Mouse (Mus musculus) kidney, adult 9 months (tissue): Measurements from ENCODE around the gene Grm6.

ENCODE experiments used
- DNase-seq: peaks from one replicate; pipeline ENCODE4 v3.0.0; 2022

The Grm6 gene

DNA sequence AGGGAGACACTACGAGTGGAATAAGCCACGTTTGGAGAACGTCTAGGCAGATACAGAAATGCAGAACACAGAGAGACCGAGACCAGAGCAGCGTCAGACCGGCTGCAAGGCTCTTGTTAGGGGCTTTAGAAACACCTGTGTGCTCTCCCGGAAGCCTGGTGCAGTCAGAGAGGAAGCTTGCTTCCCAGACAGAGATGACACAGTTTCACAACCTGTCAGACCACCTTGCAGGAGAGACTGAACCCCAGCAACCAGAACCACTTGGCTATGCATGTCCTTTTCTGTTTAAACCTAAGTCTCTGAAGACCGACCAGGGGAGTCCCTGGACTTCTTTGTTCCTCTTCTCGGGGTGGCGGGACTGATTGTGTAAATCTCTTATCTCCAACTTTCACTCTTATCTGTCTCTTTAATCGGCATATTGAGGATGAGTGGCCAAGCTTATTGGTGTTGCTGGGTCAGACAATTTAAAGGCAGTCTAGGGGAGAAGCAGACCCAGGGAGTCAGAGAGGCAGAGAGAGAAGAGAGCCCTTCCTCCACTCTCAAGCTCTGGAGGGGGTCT lies at the start of gene Grm6:
Grm6 (plus strand) TSS at position 509 of the 559 bp plus-strand sequence.
- no peak for DNase-seq

DNA sequence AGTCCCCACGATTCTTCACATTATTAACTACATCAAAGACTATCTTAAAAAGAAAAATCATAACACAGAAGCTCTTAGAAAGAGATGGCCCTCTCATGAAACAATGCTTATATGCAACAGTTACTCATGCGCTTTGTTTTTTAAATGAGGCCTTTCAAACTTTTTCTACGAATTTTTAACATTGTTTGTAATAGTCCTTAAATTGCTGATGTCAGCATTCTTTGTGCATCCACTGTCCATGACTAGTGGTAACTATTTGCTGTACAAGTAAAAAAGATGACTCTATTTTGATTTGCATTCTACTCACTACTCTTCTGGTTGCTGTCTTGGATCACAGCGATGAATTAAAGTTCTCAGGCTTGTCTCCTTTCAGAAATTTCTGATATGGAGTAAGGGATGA lies 36.3 kb upstream of the Grm6 start:
- DNase-seq = no peak

DNA sequence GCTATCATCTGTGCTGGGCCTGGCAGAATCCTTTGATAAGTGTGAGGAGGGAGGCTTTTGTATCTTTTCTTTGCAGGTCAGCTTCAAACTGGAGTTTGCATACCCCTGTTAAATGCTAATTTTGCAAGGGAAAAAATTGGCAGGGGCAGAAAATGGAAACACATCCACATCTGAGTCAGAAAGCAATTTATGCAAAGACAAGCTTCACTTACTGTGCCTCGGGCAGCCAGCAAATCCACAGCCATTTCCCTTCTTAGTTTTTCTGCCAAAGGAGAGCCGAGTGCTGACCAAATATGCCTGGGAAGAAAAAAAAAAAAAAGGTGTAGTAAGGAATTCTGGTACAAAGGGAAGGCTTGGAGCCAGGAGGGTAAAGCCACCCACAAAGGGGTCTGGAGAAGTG lies 24.3 kb upstream of the Grm6 start:
- peak; percentile 25 for DNase-seq

DNA sequence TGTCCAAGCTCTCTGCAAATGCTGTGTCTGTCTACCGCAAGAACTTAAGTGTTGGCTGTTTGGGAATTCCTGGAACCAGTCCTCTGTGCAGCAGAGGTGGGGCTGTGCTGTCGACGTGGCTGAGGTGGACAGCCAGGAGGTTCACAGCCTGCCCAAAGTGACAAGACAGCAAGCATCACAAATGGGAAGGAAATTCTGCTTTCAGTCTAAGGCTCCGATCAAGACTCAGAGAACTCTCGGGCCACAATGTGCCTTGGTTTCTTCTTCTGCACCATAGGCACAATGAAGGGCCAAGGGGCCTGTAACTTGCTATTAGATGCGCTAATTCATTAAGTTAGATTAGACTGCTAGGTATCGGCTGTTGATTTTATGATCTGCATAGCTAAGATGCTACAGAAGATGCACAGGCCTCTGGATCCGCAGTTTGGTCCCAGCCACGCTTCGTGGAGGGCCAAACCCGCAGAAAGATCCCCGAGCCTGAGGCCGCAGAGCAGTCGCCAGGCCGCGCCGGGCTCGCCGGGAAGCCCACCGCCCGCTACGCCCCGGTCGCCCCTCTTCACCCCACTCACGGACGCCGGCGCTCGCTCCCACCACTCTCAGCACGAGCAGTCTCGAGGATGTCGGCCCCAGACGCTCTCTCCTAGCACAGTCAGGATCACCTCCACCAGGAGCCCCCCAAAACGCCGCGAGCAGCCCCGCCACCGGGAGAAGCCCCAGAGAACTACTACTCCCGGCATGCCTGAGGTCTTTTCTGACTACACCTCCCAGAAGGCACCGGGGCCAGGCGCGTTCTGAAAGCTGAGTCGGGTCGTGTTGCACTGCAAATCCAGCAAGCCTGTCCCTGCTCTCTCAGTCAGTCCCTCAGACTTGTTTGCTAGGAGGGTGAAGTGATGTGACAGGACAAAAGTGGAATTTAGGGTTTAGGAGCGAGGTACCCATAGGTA lies 23.2 kb upstream of the Grm6 start, which contains the start of gene Zfp354c:
Zfp354c (minus strand) TSS at position 715 of the 944 bp plus-strand sequence.
- DNase-seq = peak; percentile 85

DNA sequence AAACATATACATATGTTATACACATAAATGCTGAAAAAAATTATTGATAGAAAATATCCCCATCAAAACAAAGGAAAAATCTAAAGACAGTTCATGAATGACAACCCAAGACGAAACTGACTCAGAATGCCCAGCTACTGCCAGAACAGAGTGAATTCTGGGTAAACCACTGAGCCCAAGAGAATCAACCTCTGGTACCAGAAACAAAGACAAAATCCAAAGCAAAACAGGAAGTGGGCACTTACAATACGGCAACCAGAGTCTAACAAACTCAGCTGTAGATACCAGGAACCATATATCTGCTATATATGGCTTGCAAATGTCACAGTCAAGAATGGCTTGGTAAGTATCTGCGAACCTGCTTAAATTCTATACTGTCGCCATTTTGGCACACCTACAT lies 14.8 kb upstream of the Grm6 start:
- no peak for DNase-seq

DNA sequence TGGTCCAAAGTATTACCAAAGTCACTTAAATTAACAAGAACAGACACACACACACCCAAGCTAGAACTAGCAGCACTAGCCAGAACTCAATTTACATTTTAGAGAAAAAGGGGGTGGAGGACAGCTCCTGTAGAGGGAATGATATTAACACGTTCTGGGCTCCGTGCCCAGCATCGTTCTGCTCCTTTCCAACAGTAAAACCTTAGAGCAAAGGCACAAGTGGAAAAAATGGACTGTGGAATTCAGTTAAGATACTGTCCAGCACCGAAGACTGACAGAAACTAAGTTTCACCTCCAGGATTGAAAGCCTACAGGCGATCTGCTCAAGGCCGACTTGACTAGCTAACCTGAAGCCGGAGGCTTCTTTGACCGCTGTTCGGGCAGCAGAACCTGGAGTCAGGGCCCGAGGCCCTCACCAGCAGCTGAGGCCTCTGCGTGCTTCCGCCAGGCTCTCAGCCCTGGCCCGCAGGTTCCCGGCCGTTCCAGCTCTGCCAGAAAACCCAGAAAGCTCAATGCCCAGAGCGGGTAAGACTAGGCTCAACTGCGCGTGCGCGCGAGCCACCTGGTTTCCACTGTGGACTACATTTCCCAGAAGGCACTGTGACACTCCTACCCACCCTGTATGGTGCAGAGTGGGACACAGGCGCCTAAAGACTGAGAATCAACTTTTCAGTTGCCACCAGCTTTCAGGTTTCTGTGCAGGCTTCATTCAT lies 9.3 kb upstream of the Grm6 start, which contains the start of gene Zfp879:
Zfp879 (minus strand) TSS at position 530 of the 713 bp plus-strand sequence.
- peak; percentile 97 for DNase-seq

DNA sequence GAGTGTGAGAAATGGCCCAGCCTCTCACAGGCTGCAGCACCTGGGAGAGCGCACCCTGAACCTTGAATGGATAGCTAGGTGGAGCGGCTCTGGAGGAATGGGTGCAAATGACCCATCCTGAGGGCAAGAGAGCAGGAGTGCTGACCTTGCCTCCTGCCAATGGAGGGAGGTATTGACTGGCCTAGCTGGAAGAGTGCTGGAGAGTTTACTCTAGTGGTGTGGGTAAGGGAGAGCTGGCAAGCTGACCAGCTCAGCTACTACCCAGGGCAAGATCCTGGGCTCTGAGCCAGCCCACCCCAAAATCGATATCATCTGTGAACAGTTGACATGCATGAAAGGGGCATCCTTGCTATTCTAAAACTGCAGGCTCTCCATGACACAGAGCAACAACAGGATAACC lies 4.5 kb upstream of the Grm6 start:
- no peak for DNase-seq

DNA sequence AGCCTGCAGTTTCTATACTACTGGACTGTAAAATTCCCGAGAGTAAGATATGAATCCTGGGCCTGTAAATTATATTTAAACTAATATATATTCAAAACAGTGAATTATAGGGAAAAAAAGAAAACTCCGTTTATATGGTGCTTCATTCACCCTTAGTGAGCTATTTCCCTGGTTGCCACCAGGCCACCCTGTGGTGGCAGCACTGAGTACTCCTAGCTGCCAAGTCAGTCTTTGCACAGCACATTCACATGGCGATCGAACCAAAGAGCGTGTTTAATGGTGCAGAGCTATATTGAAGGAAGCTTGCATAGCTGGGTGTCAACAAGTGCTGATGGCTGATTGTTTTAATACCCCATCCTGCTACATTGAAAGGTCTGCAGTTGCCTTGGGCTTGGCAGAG lies 3.4 kb upstream of the Grm6 start:
- no peak for DNase-seq

DNA sequence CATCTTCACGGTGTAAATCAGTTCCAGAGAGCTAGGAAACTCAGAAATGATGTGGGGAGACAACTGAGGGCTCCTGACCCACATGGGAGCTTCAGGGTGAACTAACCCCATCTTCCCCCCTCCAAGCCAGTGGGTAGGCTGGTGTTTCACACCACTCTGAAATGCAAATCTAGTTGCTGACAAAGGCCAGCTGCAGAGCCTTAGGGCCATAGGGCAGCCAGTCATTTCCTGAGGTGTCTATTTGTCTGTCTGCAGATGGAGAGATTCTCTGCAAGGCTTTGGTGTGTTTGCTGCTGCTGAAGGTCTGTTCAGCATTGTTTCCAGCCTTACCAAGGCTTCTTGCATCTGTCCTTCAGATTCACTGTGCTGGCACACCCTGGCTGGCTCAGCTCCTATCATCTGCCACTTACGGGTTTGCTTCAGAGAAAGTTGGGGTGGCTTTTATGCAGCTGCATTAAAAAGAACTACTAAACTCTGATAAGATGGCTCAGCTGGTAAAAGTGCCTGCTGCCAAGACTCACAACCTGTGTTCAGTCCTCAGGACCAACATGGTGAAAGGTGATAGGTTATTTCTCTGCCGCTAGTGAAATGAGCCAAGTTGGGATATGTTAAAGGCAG lies 1.9 kb upstream of the Grm6 start:
- no peak for DNase-seq

DNA sequence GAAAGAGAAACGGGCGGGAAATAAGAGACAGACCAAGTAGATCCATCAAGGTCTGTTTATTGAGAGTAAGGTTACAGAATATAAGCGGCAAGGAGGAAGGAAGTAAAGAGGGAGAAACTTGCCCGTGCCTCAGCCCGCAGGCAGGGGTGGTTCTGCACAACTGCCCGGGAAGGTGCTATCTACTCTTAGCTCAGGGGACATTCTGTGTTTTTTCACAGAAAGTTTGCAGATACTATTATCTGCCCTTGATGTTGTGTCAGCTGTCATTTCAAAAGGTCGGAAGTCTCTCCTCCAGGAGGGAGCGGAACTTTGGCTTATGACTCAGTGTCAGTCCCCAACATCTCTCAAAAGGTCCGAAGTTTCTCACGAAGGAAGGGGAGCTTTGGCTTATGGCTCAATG lies 1.2 kb upstream of the Grm6 start:
- DNase-seq = no peak

DNA sequence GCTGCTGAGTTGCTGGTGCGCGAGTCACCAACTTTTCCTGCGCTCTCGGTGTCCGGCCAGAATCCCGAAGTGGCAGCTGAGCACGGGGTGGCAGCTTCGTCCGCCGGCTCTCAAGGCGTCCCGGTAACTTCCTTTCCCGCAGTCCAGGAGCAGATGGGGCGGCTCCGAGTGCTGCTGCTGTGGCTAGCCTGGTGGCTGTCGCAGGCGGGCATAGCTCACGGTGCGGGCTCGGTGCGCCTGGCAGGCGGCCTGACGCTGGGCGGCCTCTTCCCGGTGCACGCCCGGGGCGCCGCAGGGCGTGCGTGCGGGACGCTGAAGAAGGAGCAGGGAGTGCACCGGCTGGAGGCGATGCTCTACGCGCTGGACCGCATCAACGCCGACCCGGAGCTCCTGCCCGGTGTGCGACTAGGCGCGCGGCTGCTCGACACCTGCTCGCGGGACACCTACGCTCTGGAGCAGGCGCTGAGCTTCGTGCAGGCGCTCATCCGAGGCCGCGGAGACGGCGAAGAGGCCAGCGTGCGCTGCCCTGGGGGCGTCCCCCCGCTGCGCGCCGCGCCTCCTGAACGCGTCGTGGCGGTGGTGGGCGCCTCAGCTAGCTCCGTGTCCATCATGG lies 610 bp downstream of the Grm6 start:
- no peak for DNase-seq

DNA sequence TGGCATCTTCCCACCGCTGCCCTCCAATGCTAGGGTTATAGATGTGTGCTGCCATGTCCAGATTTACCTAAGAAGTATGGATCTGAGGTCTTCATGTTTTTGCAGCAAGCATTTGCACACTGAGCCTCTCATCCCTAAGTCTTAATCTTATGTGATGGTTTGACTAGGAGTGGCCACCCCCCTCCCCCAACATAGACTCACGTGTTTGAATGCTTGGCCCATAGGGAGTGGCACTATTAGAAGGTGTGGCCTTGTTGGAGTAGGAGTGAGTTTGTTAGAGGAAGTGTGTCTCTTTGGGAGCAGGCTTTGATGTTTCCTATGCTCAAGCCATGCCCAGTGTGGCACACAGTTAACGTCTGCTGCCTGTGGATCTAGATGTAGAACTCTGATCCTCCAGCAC lies 28.2 kb downstream of the Grm6 start:
- DNase-seq = no peak

DNA sequence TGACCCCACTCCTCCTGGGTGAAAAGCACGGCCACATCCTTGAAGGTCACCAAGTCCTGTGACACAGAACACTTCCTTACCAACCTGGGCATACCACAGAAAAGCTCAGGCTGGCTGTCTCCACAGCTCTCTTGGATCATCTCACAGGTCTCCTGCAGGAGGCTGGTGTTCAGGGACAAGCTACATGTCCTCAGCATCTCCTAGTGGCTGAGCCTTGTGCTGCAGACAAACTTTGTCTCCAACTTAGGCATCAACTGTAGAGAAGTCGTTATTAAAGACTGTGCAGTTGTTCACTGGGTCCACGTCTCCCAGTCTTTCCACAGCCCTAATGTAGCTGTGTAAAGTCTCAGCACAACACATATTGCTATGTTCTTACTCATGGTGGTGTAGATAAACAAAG lies 33.3 kb downstream of the Grm6 start:
- DNase-seq = no peak

DNA sequence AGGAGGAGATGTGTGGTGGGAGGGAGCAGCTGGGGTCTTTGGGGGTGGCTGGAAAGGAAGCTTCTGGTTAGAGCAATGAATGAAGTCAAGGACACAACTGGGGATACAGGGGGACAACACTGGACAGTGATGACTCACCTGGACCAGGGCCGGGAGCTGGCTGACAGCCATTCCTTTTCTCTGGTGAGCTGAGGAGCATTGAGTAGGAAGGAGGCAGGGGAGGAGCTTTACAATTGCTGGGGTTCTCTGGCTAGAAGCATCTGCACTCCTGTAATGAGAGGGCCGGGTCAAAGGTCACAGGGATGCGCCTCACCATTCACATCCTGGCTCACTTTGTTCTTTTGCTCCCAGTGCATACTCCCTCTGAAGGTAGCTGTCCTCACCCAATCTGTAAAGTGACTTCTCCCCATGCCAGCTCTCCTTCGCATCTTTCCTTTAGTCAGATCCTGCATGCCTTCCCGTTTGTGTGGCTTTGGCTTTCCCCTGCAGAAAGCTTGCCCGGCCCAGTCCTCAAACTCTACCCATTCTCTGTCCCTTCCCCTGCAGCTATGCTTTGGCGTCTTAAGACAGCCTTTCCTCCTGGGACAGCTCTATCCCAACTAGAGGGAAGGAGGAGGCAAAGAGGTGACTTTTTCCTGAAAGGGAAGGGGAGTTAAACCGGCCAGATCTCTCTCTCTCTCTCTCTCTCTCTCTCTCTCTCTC lies 35.9 kb downstream of the Grm6 start:
- peak; percentile 7 for DNase-seq

DNA sequence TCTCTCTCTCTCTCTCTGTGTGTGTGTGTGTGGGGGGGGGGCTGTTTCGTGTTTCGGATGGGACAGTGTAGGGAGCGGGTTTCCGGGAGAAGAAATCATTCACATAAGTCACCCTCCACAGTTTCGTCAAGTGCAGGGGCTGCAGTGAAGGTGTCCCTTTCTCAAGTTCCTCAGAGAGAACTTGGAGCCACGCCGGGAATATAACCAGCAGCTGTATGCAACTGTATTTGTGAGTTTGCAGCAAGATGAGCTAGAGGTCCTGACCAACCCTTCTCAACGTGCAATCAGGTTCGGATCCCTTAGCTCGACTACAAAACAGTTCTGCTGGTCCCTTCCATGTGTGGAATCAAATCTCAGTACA lies 36.4 kb downstream of the Grm6 start:
- no peak for DNase-seq

DNA sequence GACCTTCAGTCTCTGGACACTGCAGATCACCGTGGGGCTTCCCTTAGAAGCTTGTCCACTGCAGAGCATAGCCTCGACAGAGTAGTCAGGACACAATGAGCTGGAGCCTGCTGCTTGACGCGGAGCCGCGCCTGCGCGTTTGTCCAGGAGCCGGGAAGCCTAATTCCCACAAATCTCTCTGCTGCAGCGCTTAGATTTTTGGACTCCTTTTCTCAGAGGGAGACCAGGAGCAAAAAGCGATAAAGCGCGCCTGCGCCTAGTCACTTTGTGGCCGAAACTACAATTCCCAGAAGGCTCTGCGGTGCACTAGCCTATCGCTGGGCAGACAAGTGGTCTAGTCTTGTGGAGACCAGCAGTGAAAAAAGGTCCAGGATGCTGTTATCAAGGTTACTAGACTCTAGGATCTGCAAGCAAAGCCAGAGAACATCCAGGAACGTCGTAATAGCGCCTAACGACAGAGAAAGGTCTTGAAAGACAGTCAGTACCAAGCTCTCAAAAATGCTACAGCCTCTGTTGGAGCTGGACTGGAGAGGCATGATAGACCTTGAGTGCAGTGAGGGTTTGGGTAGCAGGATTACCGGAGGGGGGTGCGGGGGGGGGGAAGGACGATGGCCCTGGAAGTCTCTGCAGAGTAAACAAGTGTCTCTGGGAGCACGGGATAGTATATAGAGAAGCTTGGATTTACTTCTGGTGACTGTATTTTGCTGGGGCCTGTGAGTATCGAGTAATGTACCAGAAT lies 37.1 kb downstream of the Grm6 start, which contains the start of gene Zfp454:
Zfp454 (minus strand) TSS at position 262 of the 739 bp plus-strand sequence.
- DNase-seq = peak; percentile 94

DNA sequence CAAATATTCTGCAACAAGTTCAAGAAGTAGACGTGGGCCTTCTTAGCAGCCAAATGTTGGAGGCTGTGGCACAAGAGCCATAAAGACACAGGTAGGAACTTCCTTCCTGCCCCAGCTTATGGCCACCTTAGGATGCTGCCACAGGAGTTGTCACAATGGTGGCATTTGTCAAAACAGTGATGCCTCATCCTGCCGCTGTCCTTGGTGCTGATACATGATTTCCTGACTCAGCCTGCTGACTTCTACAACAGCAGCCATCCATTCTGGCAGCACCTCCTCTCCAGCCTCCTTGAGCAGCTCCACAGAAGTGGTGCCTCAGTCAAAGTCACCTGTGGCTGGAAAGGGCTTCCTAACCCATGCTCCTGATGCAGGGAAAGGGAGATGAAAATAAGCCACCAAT lies 42.0 kb downstream of the Grm6 start:
- DNase-seq = no peak

DNA sequence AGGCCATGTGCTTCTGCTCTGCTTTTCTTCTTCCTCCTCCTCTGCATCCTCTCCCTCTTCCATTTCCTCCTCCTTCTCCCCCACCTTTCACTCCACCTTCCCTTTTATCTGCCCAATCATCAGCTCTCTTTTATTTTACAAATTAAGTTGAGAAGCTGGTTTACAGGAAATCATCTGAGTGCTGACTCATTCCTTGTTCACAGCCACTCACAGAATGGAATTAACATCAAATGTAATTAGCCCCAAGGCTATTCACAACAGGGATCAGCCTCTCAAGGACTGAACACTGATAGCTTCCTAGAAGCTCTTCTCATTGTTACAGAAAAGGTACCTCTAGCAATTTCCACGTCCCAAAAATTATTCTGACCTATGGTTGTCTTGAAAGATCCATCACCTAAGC lies 46.9 kb downstream of the Grm6 start:
- DNase-seq = no peak

DNA sequence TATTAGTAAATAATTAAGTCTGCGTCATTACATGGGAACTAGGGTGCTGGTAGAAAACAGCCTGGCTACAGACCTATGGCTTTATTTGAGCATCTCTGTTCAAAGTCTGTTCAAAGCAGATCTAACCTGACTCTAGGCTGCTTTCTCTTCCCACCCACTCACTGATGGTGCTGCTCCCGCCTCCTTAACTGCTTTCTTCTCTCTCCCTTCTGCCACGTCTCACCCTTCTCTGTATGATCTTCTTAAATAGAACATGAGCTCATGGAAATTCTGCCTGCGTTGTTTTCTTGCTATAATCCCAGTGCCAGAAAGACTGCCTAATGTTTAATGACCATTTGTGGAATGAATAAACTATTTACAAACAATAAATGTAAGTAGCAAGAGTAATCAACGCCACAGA lies 57.7 kb downstream of the Grm6 start:
- DNase-seq = no peak

DNA sequence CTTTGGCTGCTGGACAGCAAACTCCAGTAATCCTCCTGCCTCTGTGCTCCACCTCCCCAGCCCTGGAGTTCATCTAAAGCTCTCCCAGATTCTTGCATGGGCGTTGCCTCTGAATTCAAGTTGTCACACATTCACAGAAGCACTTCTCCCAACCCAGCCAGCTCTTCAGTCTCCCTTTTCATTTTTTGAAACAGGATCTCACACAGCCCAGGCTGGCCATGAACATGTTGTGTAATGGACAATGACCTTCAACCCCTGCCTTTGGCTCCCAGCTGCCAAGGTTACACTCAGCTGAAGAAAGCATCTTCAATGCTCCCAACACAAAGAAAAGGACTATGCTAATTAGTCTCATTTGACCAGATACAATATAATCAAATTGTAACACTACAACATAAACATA lies 62.8 kb downstream of the Grm6 start:
- peak; percentile 28 for DNase-seq

DNA sequence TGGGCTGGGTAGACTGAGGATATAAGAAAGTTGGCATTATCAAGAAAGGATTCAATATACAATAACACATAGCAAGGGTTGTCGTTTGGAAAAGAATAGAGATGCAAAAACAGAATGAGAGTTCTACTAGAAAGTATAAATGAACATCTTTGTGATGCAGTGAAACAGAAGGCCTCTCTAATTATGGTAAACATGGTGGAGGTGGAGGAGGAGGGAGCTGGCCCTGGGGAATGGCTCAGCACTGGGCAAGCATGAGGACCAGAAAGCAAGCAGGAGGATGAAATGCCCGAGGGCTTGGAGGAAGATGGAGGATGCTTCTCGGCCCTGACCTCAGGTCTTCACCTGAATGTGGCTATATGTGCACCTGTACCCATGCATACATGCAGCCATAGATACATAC lies 64.0 kb downstream of the Grm6 start:
- DNase-seq = no peak
